27 mouse cellular contexts compared by ENCODE assay signal in the genomic region with DNA sequence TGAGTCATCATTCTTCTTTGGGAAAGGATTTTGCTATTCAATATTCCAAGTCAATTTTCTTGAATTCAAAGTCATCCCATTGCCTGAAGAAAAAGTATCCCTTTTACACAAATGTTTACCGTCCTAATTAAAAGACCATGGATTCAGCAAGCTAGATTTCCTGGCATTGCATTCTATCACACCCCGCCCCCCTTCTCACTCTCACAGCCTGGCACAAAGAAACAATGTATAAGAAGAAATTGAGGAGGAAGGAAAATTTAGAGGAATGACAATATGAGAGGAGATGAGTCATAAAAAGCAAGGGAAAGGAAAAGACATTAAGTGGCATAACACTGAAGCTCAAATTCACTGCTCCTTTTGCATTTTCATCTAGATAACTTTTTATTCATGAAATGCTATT.
"Had no signal": no experiment of that assay in that cellular context is flagged by ENCODE, and none has a peak within 500 bp of the region (broad histone marks: within the 10 kb centered on the region; RNA-seq: fewer than 3 reads in every experiment).

No protein-coding gene starts in this region.

- H3K36me3 ChIP-seq: heart, embryonic 13.5 days; heart, embryonic 15.5 days; hindbrain, embryonic 13.5 days; hindbrain, embryonic 15.5 days; kidney, embryonic 15.5 days; limb, embryonic 13.5 days; limb, embryonic 15.5 days; liver, embryonic 12.5 days had no signal

- H3K27ac ChIP-seq: heart, adult 2 months; heart, embryonic 13.5 days; heart, embryonic 15.5 days; hindbrain, embryonic 13.5 days; hindbrain, embryonic 15.5 days; hindbrain, postnatal 0 days; kidney, embryonic 15.5 days; kidney, postnatal 0 days; limb, embryonic 13.5 days; limb, embryonic 15.5 days; liver, embryonic 12.5 days; liver, embryonic 14.5 days had no signal

- H3K4me1 ChIP-seq: heart, embryonic 13.5 days; heart, embryonic 15.5 days; hindbrain, embryonic 13.5 days; hindbrain, embryonic 15.5 days; kidney, embryonic 15.5 days; limb, embryonic 13.5 days; limb, embryonic 15.5 days; liver, embryonic 12.5 days had no signal

- H3K4me2 ChIP-seq: heart, embryonic 11.5 days; heart, embryonic 13.5 days; heart, embryonic 15.5 days; hindbrain, embryonic 13.5 days; hindbrain, embryonic 15.5 days; kidney, embryonic 15.5 days; limb, embryonic 13.5 days; limb, embryonic 15.5 days; liver, embryonic 12.5 days had no signal

- H3K9me3 ChIP-seq: heart, embryonic 13.5 days; heart, embryonic 15.5 days; hindbrain, embryonic 13.5 days; hindbrain, embryonic 15.5 days; kidney, embryonic 15.5 days; limb, embryonic 13.5 days; limb, embryonic 15.5 days; liver, embryonic 12.5 days had no signal

- H3K27me3 ChIP-seq: heart, embryonic 13.5 days; heart, embryonic 15.5 days; hindbrain, embryonic 13.5 days; hindbrain, embryonic 15.5 days; kidney, embryonic 15.5 days; limb, embryonic 13.5 days; limb, embryonic 15.5 days; liver, embryonic 12.5 days had no signal

- ATAC-seq: hindbrain, postnatal 0 days; intestine, embryonic 16.5 days; liver, embryonic 12.5 days had no signal

- DNase-seq: gastrocnemius, postnatal 14 days; gastrocnemius, postnatal 36 days; heart, adult 11 months; heart, adult 2 months; heart, postnatal 14 days; heart, postnatal 36 days; kidney, adult 11 months; kidney, adult 2 months; kidney, adult 9 months; kidney, postnatal 14 days; kidney, postnatal 36 days; layer of hippocampus, adult 9-11 months; layer of hippocampus, postnatal 36 days; left cerebral cortex, postnatal 4 days had no signal

- H3K4me3 ChIP-seq: heart, adult 2 months; heart, embryonic 13.5 days; heart, embryonic 15.5 days; hindbrain, embryonic 13.5 days; hindbrain, embryonic 15.5 days; kidney, embryonic 15.5 days; limb, embryonic 13.5 days; limb, embryonic 15.5 days; liver, embryonic 12.5 days had no signal

- H3K9ac ChIP-seq: heart, embryonic 13.5 days; heart, embryonic 15.5 days; hindbrain, embryonic 13.5 days; hindbrain, embryonic 15.5 days; kidney, embryonic 15.5 days; limb, embryonic 13.5 days; limb, embryonic 15.5 days; liver, embryonic 12.5 days; liver, embryonic 14.5 days had no signal
